Mouse (Mus musculus): Measurements from ENCODE around the gene Dram1. TPM values are rescaled to one million over a fixed set of nuclear protein-coding genes. Genes with fewer than 3 reads are reported as not detected.
A peak's percentile ranks its signal among the peaks of the same experiment; 100 is the strongest.

The Dram1 gene
- total RNA-seq, 2 experiments from 2014 or later = 1.0 to 1.7 TPM

- intact Hi-C loops (cut with DNase I) = no loop called here
Observed at GRCm38 (mm10) chr10:88404220-88404619, 25.3 kb upstream of the Dram1 start.

GRCm38 (mm10) chr10:88403021-88403420, 24.1 kb upstream of the Dram1 start:
- Histone ChIP-seq H3K4me3 (no peak overlapping the region), H3K27ac (no peak overlapping the region)
- intact Hi-C loops (cut with DNase I) = no loop called here
- no peak for TF ChIP-seq CTCF (IDR thresholded peaks at IDR 0.05)
- DNase-seq = no peak

More at GRCm38 (mm10) chr10:88404220-88404619, 25.3 kb upstream of the Dram1 start:
- DNase-seq = no peak
- Histone ChIP-seq H3K27ac (no peak overlapping the region), H3K4me3 (no peak overlapping the region)
- no peak for TF ChIP-seq CTCF (IDR thresholded peaks at IDR 0.05)

- H3K4me3 ChIP-seq = no peak overlapping the region
- intact Hi-C loops (cut with DNase I) = loop anchor here (10.0 kb wide), 1 partner anchor 1836 kb away; no protein-coding TSS in a partner anchor
- no peak overlapping the region for H3K27ac ChIP-seq
- no peak for DNase-seq
- TF ChIP-seq CTCF (IDR thresholded peaks at IDR 0.05) = no peak
Observed at GRCm38 (mm10) chr10:88399271-88399670, 20.4 kb upstream of the Dram1 start.

- TF ChIP-seq CTCF (IDR thresholded peaks at IDR 0.05) = no peak
- no peak overlapping the region for H3K4me3 ChIP-seq
- H3K27ac ChIP-seq = no peak overlapping the region
- no peak for DNase-seq
- intact Hi-C loops (cut with DNase I) = loop anchor here (10.0 kb wide), 1 partner anchor 1836 kb away; no protein-coding TSS in a partner anchor
Observed at GRCm38 (mm10) chr10:88398668-88399243, 19.9 kb upstream of the Dram1 start.

- TF ChIP-seq CTCF (IDR thresholded peaks at IDR 0.05) = no peak
- Histone ChIP-seq H3K4me3 (no peak overlapping the region), H3K27ac (no peak overlapping the region)
- intact Hi-C loops (cut with DNase I) = loop anchor here (10.0 kb wide), 1 partner anchor 1842 kb away; no protein-coding TSS in a partner anchor
- DNase-seq = no peak
Observed at GRCm38 (mm10) chr10:88392181-88392847, 13.4 kb upstream of the Dram1 start.

- Histone ChIP-seq H3K4me3 (no peak overlapping the region), H3K27ac (no peak overlapping the region)
- TF ChIP-seq CTCF (IDR thresholded peaks at IDR 0.05) = no peak
- no peak for DNase-seq
- intact Hi-C loops (cut with DNase I) = loop anchor here (10.0 kb wide), 1 partner anchor 1843 kb away; no protein-coding TSS in a partner anchor
Observed at GRCm38 (mm10) chr10:88391495-88391894, 12.6 kb upstream of the Dram1 start.

GRCm38 (mm10) chr10:88390096-88390790, 11.4 kb upstream of the Dram1 start:
- H3K27ac ChIP-seq = peak overlapping the region; percentile 54
- DNase-seq = peak; percentile 34
- intact Hi-C loops (cut with DNase I) = loop anchor here (10.0 kb wide), 1 partner anchor 1845 kb away; no protein-coding TSS in a partner anchor
- H3K4me3 ChIP-seq = peak overlapping the region; percentile 53
- no peak for TF ChIP-seq CTCF (IDR thresholded peaks at IDR 0.05)

GRCm38 (mm10) chr10:88389576-88389975, 10.7 kb upstream of the Dram1 start:
- Histone ChIP-seq H3K27ac (0 out of 2 replicates have a peak overlapping the region, but pooled peaks have one; percentile 54), H3K4me3 (no peak overlapping the region)
- intact Hi-C loops (cut with DNase I) = no loop called here
- TF ChIP-seq CTCF (IDR thresholded peaks at IDR 0.05) = no peak
- no peak for DNase-seq

- TF ChIP-seq CTCF (IDR thresholded peaks at IDR 0.05) = no peak
- intact Hi-C loops (cut with DNase I) = no loop called here
- Histone ChIP-seq H3K27ac (no peak overlapping the region), H3K4me3 (no peak overlapping the region)
- no peak for DNase-seq
Observed at GRCm38 (mm10) chr10:88386251-88386650, 7.4 kb upstream of the Dram1 start.

GRCm38 (mm10) chr10:88385758-88386157, 6.9 kb upstream of the Dram1 start:
- no peak overlapping the region for H3K27ac ChIP-seq
- H3K4me3 ChIP-seq = no peak overlapping the region
- DNase-seq = no peak
- no peak for TF ChIP-seq CTCF (IDR thresholded peaks at IDR 0.05)
- intact Hi-C loops (cut with DNase I) = no loop called here

GRCm38 (mm10) chr10:88385290-88385689, 6.4 kb upstream of the Dram1 start:
- no peak for DNase-seq
- intact Hi-C loops (cut with DNase I) = no loop called here
- TF ChIP-seq CTCF (IDR thresholded peaks at IDR 0.05) = no peak
- no peak overlapping the region for H3K4me3 ChIP-seq
- no peak overlapping the region for H3K27ac ChIP-seq

- DNase-seq = no peak
- intact Hi-C loops (cut with DNase I) = loop anchor here (5.0 kb wide), 1 partner anchor 118 kb away; the partner anchor contains the start of gene Chpt1
- TF ChIP-seq CTCF (IDR thresholded peaks at IDR 0.05) = no peak
- H3K27ac ChIP-seq = peak overlapping the region; percentile 78
- H3K4me3 ChIP-seq = no peak overlapping the region
Observed at GRCm38 (mm10) chr10:88384081-88384480, 5.2 kb upstream of the Dram1 start.

GRCm38 (mm10) chr10:88383479-88383878, 4.6 kb upstream of the Dram1 start:
- Histone ChIP-seq H3K27ac (peak overlapping the region; percentile 78), H3K4me3 (no peak overlapping the region)
- TF ChIP-seq CTCF (IDR thresholded peaks at IDR 0.05) = no peak
- intact Hi-C loops (cut with DNase I) = loop anchor here (5.0 kb wide), 1 partner anchor 119 kb away; the partner anchor contains the start of gene Chpt1
- DNase-seq = no peak

All from gastrocnemius, adult 2 months (tissue).